Mouse (Mus musculus): Measurements from ENCODE around the gene Gm9964.

GRCm38 (mm10) chr11:79288913-79289640 lies 7.6 kb downstream of the Gm9964 start:
- TF ChIP-seq CTCF (IDR thresholded peaks at IDR 0.05; ENCODE audit: low read depth, low read length): no peak
- no peak for TF ChIP-seq POLR2A (IDR thresholded peaks at IDR 0.05; ENCODE audit: borderline replicate concordance, low read depth, low read length)
